Mouse (Mus musculus): ENCODE data around the gene Tiam1.
"Not testable (repeated sequence)": the region's sequence is repeated elsewhere in the genome, so short reads cannot be mapped to it uniquely, and the experiment has no call there.

GRCm38 (mm10) chr16:90071125-90071524, 72.4 kb downstream of the Tiam1 start:
- TF ChIP-seq GATA1 (IDR thresholded peaks at IDR 0.05; ENCODE audit: borderline replicate concordance, low read length); FLI1 (IDR thresholded peaks at IDR 0.05; ENCODE audit: low read length): not testable (repeated sequence)

Measured in megakaryocyte, embryonic 14.5 days (primary cell).